Mouse (Mus musculus): ENCODE results near the gene Slc30a9. TPM values are rescaled to one million over a fixed set of nuclear protein-coding genes. Genes with fewer than 3 reads are reported as not detected.

The Slc30a9 gene
- 100 to 1,000 TPM; 116 to 120 TPM for total RNA-seq (2021)
- long read RNA-seq, experiment 1, full-length matches to known transcripts, result 198 of 233 reads
- long read RNA-seq, experiment 1, partial matches to known transcripts, result 15 of 233 reads
- long read RNA-seq, experiment 1, other reads (novel, unspliced or antisense), result 20 of 233 reads
- long read RNA-seq, experiment 2, full-length matches to known transcripts, result 162 of 187 reads
- long read RNA-seq, experiment 2, partial matches to known transcripts, result 4 of 187 reads
- long read RNA-seq, experiment 2, other reads (novel, unspliced or antisense), result 21 of 187 reads

GRCm38 (mm10) chr5:67306698-67307521, at the start of gene Slc30a9:
Gene Slc30a9, plus strand, starts transcription at chr5:67306955.
- peak; percentile 91 for DNase-seq (ENCODE audit: low spot score)

- DNase-seq (ENCODE audit: low spot score), result no peak
Measured at GRCm38 (mm10) chr5:67258473-67258872, 48.3 kb upstream of the Slc30a9 start.

- DNase-seq (ENCODE audit: low spot score), result no peak
Measured at GRCm38 (mm10) chr5:67260159-67260530, 46.6 kb upstream of the Slc30a9 start.

GRCm38 (mm10) chr5:67260531-67261371, 46.0 kb upstream of the Slc30a9 start, which contains the start of gene Tmem33:
Gene Tmem33, plus strand, starts transcription at chr5:67260565.
- peak; percentile 97 for DNase-seq (ENCODE audit: low spot score)

GRCm38 (mm10) chr5:67262964-67263363, 43.8 kb upstream of the Slc30a9 start:
- no peak for DNase-seq (ENCODE audit: low spot score)

GRCm38 (mm10) chr5:67266106-67266505, 40.6 kb upstream of the Slc30a9 start:
- no peak for DNase-seq (ENCODE audit: low spot score)

GRCm38 (mm10) chr5:67269309-67269708, 37.4 kb upstream of the Slc30a9 start:
- no peak for DNase-seq (ENCODE audit: low spot score)

GRCm38 (mm10) chr5:67279407-67279806, 27.3 kb upstream of the Slc30a9 start:
- DNase-seq (ENCODE audit: low spot score), result no peak

- no peak for DNase-seq (ENCODE audit: low spot score)
Measured at GRCm38 (mm10) chr5:67279840-67280239, 26.9 kb upstream of the Slc30a9 start.

GRCm38 (mm10) chr5:67280400-67280799, 26.4 kb upstream of the Slc30a9 start:
- no peak for DNase-seq (ENCODE audit: low spot score)

- DNase-seq (ENCODE audit: low spot score), result no peak
Measured at GRCm38 (mm10) chr5:67295029-67295428, 11.7 kb upstream of the Slc30a9 start.

- no peak for DNase-seq (ENCODE audit: low spot score)
Measured at GRCm38 (mm10) chr5:67295682-67296081, 11.1 kb upstream of the Slc30a9 start.

- no peak for DNase-seq (ENCODE audit: low spot score)
Measured at GRCm38 (mm10) chr5:67296171-67296570, 10.6 kb upstream of the Slc30a9 start.

GRCm38 (mm10) chr5:67297026-67297813, 9.5 kb upstream of the Slc30a9 start:
- no peak for DNase-seq (ENCODE audit: low spot score)

GRCm38 (mm10) chr5:67299847-67300412, 6.8 kb upstream of the Slc30a9 start:
- no peak for DNase-seq (ENCODE audit: low spot score)

GRCm38 (mm10) chr5:67300926-67301597, 5.7 kb upstream of the Slc30a9 start:
- no peak for DNase-seq (ENCODE audit: low spot score)

GRCm38 (mm10) chr5:67301722-67302331, 4.9 kb upstream of the Slc30a9 start:
- DNase-seq (ENCODE audit: low spot score), result no peak

GRCm38 (mm10) chr5:67303816-67304215, 2.9 kb upstream of the Slc30a9 start:
- DNase-seq (ENCODE audit: low spot score), result no peak

GRCm38 (mm10) chr5:67307659-67308222, 986 bp downstream of the Slc30a9 start:
- DNase-seq (ENCODE audit: low spot score), result no peak

All from gastrocnemius, adult 18-20 months (tissue).